Mouse (Mus musculus) adrenal gland, postnatal 25 days (tissue): ENCODE measurements around the gene Rabep1. TPM values are rescaled to one million over a fixed set of nuclear protein-coding genes. Genes with fewer than 3 reads are reported as not detected.

Experiments used
- DNase-seq: peaks from one replicate; pipeline ENCODE4 v3.0.0; 2021; ENCODE audit warnings: mixed read lengths
- total RNA-seq: library from RNA; stranded (reverse); gene quantifications from 2 replicates; pipeline ENCODE4 v1.2.3, GENCODE M21; 2021

Gene Rabep1
- total RNA-seq, 1 experiment from 2014 or later: 181 TPM

DNA sequence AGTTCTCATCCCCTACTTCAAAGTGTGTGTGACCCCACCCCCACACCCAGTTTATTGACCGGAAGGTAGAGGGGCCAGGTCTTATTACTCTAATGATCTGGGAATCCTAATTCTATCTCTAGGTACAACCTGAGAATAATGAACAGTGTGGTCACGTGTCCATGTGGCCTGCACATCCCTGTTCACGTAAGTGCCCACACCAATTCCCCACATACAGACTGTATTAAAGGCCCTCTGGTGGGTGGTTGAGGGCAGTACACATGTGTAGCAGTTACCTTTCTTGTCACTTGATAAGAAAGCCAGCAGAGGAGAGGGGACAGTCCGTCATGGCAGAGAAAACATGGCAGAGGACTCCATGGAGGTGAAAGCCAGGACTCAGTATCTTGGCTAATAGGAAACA is 129.4 kb downstream of the Rabep1 start:
- no peak for DNase-seq

DNA sequence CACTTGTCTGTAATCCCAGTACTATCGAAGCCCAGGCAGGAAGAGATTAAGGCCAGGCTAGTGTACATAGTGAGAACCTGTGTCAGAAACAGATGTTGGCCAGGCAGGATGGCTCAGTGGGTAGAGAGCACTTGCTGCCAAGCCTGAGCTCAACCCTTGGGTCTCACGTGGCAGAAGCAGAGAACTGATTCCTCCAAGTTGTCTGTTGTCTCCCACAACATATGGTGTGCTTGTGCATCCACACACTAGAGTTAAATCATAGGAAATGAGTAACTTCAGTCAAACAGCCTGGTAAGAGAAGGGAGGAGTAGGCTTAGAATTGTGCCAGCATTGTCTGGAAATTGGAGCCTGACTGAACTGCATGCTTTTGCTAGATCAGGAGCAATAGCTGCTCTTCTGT is 130.6 kb downstream of the Rabep1 start:
- DNase-seq: no peak

GRCm38 (mm10) chr11:70977293-70977692 is 132.7 kb downstream of the Rabep1 start:
- no peak for DNase-seq

DNA sequence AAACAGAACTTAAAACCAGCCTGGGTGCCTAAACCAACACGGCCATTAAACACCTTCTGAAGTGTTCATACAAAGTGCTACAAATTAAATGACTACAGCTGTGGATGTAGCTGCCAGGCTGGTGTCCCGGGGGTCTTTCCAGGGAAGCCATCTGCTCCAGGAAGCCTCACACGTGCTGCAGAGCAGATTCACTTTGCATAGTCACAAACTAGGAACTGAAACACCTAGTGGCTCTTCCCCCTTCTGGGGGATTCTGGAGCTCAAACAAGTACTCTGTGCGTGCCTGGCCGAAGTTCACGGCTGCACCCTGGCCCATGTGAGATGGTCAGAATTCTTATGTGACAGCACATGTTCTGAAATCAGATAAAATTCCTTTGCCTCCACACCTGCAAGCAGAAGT is 135.7 kb downstream of the Rabep1 start:
- DNase-seq: no peak

- no peak for DNase-seq
Observed at GRCm38 (mm10) chr11:70980751-70981510, 136.4 kb downstream of the Rabep1 start.

- no peak for DNase-seq
Observed at GRCm38 (mm10) chr11:70982030-70982429, 137.5 kb downstream of the Rabep1 start.

GRCm38 (mm10) chr11:70982557-70983228 is 138.1 kb downstream of the Rabep1 start, which contains the start of gene C1qbp:
Gene C1qbp, minus strand, starts transcription at chr11:70983026.
- DNase-seq: peak; percentile 98

Other genes with a start within 250 kb of the Rabep1 start
- gene 4930544D05Rik, start 228.9 kb upstream of the Rabep1 start, total RNA-seq: not detected in 2 replicates
- gene Chrne, start 225.6 kb upstream of the Rabep1 start, total RNA-seq: not detected in 2 replicates
- not detected in 2 replicates for gene Gp1ba, start 205.7 kb upstream of the Rabep1 start, total RNA-seq
- 92.7 and 106 TPM in 2 replicates for gene Rnf167, start 197.5 kb upstream of the Rabep1 start, total RNA-seq
- gene Slc25a11, start 197.3 kb upstream of the Rabep1 start, total RNA-seq: 122 and 146 TPM in 2 replicates
- gene Pfn1, start 190.1 kb upstream of the Rabep1 start, total RNA-seq: 922 and 959 TPM in 2 replicates
- gene Eno3, start 187.6 kb upstream of the Rabep1 start, total RNA-seq: 17.9 and 28.3 TPM in 2 replicates
- 88.3 and 97.4 TPM in 2 replicates for gene Spag7, start 175.4 kb upstream of the Rabep1 start, total RNA-seq
- 50.2 and 51.3 TPM in 2 replicates for gene Camta2, start 156.7 kb upstream of the Rabep1 start, total RNA-seq
- 9.1 and 12.2 TPM in 2 replicates for gene Inca1, start 144.6 kb upstream of the Rabep1 start, total RNA-seq
- gene Kif1c, start 144.2 kb upstream of the Rabep1 start, total RNA-seq: 173 and 182 TPM in 2 replicates
- 10.8 and 13.4 TPM in 2 replicates for gene Zfp3, start 80.6 kb upstream of the Rabep1 start, total RNA-seq
- 0.79 and 0.90 TPM in 2 replicates for gene Scimp, start 32.2 kb upstream of the Rabep1 start, total RNA-seq
- 59.6 and 62.3 TPM in 2 replicates for gene Nup88, start 125.2 kb downstream of the Rabep1 start, total RNA-seq
- gene Rpain, start 125.4 kb downstream of the Rabep1 start, total RNA-seq: 27.0 and 40.9 TPM in 2 replicates
- 190 and 227 TPM in 2 replicates for gene C1qbp, start 138.2 kb downstream of the Rabep1 start, total RNA-seq
- gene Dhx33, start 159.7 kb downstream of the Rabep1 start, total RNA-seq: 30.8 and 35.1 TPM in 2 replicates
- gene Mis12, start 174.8 kb downstream of the Rabep1 start, total RNA-seq: 24.0 and 24.5 TPM in 2 replicates
- gene Derl2, start 175.1 kb downstream of the Rabep1 start, total RNA-seq: 75.2 and 95.7 TPM in 2 replicates
- 6.9 and 10.4 TPM in 2 replicates for gene 6330403K07Rik, start 188.7 kb downstream of the Rabep1 start, total RNA-seq